Mouse (Mus musculus) cortical plate, adult 2 months (tissue): ENCODE data around the gene Gm2916.
"Not testable (repeated sequence)": the region's sequence is repeated elsewhere in the genome, so short reads cannot be mapped to it uniquely, and the experiment has no call there.

Experiments used
- CTCF ChIP-seq: fragments of 200-500 bp; IDR thresholded peaks from 2 replicates; pipeline ENCODE4 v1.5.1; 2011; ENCODE audit warnings: mild to moderate bottlenecking, control low read depth, low read length; ENCODE audit not compliant: insufficient read depth; ENCODE audit errors: extremely low read depth
- POLR2A ChIP-seq: fragments of 200-500 bp; IDR thresholded peaks from 2 replicates; pipeline ENCODE4 v1.6.1; 2011; ENCODE audit warnings: mild to moderate bottlenecking, low read length, control low read depth; ENCODE audit not compliant: insufficient read depth; ENCODE audit errors: extremely low read depth

- not testable (repeated sequence) for TF ChIP-seq POLR2A, CTCF
Observed at GRCm38 (mm10) chr14:3931456-3931855, 47.5 kb downstream of the Gm2916 start, which contains the start of gene Gm3029.
